Mouse (Mus musculus): Measurements from ENCODE around the gene Actg1. TPM values are rescaled to one million over a fixed set of nuclear protein-coding genes. Genes with fewer than 3 reads are reported as not detected.

Gene Actg1
- total RNA-seq, 2 experiments from 2014 or later: 236 to 249 TPM

DNA sequence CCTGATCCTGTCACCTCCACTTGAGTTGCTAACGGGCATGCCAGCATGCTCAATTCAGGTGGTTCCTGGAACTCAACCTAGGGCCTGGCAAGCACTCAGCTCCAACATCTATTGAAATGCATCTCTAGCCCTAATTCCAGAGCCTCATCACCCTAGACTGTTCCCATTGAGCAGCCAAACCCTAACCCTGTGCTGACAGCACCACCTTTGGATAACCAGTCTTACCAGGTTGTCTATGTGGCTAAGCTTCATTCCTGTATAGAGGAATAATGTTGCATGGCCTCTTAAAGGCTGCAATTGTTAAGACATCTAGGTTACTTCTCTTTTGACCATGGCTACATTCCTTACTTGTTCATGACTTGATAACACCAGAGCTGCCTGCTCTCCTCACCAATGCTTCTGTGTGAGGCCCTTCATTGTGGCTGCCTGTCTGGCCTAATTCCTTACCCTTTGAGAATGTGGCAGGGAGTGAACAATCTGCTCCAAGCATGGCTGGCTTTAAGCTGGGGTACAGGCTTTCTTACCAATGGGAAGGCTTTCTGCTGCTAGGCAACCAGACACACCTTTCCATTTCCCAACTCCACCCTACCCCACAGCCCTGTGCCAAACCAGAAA, 3.2 kb downstream of the Actg1 start:
- peak; percentile 25 for DNase-seq

DNA sequence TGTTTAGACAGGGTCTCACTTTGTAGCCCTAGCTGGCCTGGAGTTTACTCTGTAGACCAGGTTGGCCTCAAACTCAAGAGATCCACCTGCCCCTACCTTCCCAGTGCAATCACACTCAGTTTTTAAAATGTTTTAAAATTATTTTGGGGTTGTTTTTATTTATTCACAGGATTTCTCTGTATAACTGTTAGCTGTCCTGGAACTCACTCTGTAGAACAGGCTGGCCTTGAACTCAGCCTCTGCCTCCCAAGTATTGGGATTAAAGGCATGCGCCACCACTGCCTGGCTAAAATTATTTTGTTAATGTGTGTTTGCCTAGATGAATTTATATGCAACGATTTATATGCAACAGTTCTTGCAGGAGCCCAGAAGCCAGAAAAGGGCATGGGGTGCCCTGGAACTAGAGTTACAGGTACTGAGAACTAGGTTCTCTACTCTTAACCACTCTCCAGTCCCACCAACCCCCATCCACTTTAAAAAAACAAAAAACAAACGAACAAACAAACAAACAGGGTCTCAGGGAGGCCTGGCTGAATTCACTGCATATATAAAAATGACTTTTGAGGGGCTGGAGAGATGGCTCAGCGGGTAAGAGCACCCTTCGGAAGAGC, 3.9 kb downstream of the Actg1 start:
- no peak for DNase-seq

DNA sequence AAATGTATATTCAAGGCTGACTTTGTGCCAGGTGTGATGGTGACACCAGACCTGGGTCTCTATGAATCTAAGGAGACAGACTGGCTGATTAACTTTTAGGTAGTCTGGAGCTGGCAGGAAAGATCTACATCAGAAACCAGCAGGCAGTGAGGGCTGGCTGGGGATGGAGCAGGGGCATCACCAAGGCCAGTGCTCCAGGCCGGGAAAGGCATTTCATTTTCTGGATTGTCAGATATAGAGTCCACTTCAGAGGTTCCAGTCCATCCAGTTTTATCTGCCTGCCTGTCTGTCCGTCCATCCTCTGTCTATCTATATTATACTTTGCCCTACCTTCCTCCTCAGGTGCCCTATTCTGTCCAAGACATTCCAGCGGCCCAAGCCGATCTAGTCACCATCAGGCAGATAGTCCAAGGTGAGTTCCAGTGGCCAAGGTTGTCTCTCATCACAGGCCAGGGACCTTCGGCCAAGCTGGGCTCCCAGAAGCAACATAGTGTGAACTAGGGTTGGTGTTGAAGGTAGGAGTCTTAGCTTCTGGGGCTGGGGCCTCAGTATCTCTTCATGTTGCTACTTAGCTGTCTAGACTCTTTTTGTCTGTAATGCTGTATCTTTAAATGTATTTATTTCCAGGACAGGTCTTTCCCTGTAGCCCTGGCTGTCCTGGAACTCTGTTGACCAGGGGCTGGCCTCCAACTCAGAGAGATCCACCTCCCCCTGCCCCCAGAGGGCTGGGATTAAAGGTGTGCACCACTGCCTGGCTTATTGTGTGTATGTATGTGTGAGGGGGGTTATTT, 4.6 kb downstream of the Actg1 start:
- DNase-seq: no peak

DNA sequence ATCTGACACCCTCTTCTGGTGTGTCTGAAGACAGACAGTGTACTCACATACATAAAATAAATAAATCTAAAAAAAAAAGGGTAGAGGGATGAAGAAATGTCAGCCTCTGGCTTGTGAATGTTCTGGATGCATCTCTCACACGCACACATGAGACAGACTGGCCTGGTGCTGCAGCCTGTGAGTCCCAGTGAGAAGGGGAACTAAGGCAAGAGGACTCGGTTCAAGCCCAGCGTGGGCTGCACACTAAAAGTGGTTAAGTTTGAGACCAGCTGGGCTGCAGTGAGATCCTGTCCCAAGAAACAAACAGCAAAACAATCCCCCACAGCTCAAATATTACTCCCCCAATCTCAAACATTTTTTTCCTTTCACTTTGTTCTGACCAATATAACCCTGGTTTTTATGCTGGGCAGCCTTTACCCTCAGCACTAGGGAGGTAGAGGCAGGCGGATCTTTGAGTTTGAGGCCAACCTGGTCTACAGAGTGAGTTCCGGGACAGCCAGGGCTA, 5.6 kb downstream of the Actg1 start:
- no peak for DNase-seq

DNA sequence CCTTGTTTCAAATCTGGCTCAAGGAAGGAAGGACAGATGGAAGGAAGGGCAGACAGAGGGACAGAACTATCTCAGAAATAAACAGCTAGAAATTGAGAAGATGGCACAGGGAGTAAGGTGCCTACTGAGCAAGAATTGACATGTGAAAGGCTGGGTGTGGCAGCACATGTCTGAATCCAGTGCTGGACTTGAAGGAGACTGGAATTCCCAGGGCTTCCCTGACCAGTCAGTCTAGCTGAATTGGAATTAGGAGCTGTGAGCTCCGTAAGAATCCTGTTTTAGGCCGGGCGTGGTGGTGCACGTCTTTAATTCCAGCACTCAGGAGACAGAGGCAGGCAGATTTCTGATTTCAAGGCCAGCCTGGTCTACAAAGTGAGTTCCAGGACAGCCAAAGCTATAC, 6.7 kb downstream of the Actg1 start:
- DNase-seq: no peak

DNA sequence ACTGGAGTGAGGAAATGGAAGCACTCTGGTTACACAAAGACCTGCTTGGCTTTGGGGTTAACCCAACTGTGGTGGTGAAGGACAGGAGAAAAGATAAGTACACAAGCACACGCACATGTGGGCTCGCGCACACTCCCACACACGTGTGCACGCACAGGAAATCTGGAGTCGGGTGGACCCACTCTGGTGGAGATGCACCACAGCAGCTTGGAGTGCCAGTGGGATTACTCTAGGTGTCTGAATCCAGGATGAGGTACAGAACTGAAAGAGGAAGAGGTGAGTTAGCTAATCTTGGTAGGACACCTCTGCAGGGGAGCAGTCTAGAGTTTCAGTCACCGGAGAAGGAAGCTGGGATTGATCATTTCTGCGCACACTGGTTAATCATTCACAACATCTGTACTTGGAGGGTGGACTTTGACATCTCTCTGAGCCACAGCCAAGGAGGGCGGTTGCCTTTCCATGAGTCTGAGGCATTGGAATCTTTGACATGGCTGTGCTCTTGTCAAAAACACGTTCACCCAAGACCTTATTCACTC, 8.3 kb downstream of the Actg1 start:
- DNase-seq: no peak

DNA sequence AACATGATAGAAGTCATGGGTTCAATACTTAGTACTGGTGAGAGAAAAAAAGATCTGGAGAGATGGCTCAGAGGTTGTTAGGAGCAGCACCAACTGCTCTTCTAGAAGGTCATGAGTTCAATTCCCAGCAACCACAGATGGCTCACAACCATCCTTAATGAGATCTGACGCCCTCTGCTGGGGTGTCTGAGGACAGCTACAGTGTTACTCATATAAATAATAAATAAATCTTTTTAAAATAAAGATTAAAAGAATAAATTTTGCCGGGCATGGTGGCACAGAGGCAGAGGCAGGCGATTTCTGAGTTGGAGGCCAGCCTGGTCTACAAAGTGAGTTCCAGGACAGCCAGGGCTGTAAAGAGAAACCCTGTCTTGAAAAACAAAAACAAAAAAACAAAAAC, 9.6 kb downstream of the Actg1 start:
- no peak for DNase-seq

DNA sequence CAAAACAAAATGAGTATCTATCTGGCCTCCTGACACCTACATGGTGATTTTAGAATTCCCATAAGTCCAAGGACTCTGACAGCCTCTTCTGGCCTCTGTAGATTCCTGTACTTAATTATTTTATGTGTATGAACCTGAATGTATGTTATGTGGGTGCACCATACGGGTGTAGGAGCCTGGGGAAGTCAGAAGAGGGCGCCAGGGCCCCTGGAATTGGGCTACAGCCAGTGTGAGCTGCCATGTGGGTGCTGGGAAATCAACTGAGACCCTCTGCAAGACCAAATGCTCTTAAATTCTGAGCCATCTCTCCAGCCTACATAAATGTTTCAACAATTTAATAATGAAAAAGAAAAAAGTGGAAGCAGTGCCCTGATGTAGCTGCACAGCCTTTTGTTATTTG, 10.9 kb downstream of the Actg1 start:
- DNase-seq: no peak

DNA sequence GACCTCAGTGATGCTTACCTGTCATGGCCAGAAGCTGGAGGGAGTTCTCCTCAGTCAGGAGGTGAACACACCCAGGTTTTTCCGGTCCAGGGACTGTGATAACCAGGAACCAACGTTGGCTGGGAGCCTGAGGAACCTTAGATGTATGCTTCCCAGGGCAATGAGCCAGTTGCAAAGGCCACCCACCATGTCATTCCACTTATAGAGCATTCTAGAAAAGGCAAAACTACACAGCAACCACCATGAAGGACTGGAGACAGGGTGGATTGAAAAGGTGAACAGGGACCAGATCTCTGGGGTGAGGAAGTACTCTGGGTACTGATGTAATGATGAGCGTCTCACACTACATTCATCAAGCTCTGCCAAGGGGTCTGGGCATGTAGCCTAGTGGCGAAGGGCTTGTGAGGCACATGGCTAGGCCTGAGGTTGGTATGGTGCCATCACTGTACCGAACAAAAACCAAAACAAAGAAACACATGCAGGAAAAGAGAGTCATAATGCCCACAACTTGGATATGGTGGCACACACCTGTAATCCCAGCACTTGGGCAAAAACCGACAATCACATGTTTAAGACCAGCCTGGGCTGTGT, 12.8 kb downstream of the Actg1 start:
- no peak for DNase-seq

DNA sequence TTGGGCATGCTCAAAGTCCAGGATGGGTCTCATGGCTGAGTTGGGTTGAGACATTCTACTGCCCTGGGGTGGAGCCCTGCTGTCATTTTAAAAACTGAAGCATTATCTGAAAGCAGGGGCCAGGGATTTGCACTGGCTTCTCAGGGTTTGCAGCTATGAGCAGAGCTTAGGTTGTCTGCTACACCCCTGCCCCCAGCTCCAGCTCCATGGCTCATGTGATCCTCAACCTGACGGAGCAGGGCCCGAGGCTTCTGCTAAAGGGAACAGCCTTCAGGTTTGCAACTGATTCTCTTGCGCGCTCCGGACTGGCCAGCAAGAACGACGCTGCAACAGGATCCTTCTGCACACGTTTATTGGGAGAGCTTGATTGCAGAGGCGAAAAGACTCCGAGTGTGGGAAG, 28.2 kb downstream of the Actg1 start:
- no peak for DNase-seq

DNA sequence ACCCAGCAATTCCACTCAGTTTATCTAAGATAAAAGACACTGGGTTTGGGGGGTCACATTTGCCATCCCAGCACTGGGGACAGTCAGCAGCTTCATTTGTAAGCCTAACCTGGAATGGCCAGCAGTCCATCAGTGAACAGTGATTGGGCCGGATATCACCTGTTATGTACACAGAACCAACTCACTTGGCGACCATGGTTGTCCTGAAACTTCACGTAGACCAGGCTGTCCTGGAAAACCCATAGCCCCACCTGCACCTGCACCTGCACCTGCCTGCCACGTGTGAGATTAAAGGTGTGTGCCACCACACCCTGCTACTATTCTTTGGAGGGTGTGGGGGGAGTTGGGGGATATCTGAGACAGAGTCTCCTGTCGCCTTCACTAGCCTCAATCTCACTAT, 29.0 kb downstream of the Actg1 start:
- no peak for DNase-seq

DNA sequence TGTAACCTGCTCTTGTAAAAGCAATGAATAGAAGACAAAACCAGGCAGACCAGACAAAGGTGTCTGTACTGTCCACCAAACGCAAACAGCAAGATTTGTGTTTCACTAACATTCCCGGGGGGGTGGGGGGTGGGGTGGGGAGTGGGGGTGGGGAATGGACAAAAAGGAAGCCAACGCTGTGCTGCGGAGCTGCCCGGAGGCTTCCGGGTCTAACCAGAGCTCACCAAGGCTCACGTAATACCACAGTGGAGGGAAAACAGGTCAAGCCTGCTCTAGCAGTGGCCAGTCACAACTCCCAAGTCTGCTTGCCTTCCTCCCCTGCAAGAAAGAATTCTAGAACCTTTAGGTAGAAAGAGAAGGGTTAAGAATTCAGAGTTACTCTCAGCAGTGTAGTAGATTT, 30.9 kb downstream of the Actg1 start:
- no peak for DNase-seq

DNA sequence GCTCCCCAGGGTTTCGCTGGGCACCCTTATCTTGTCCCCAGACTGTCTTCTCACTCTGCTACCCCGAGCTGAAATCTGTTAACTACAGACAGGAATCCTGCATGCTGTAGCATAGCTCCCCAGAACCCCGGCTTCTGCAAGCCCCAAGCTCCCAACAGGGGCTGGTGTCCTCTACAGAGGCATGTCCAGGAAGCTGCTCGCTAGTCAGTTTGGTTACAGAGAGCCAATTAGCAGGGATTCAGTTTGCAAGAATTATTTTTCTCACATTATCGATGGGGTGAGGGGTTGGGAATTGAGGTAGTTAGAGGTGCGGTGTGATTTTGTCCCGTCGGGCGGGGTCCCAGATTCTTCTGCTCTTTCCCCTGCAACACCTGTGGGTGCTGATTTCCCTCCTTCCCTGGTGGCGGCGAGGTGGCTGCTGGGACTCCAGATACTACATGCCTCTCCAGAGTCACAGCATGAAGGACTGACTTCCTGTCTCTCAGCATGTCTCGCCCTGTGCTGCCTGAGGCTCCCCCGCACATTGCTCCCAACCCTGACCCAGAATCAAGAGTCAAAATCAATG, 31.6 kb downstream of the Actg1 start:
- DNase-seq: no peak

DNA sequence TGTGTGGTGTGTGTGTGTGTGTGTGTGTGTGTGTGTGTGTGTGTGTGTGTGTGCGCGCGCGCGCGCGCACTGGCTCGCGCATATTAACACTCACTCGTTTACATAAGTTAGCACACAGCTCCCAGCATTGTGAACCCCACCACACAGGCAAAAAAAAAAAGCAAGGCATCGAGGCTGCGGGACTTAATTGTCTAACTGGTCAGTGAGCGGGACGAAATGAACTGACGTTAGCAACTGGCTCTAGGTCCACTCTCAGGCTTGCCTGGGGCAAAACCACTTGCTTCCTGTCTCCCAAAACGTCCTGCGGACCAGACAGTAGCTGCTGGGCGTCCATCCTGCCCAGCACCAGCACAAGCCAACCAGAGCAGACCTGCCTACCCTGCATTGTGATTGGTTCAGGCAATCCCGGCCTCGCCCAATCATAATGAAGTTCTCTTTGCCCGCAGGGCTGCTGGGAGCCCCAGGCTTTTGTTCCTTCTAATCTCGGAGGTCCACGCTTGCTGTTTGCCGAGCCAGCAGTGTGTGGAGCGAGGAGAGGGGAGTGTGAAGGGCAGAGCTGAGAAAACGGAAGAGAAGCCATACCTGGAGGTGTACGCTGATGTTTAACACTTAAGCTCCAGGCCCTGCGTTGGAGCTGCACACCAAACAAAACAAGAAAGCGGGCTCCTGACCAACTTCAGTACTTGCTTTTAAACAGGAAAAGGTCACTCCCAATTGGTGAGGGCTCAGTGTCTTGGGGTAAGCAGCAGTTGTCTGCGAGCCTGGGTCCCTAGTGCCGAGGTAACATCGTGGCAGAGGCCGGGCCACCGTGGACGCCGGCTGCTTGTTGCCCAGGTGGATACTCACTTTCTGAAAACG, 32.3 kb downstream of the Actg1 start:
- peak; percentile 93 for DNase-seq

DNA sequence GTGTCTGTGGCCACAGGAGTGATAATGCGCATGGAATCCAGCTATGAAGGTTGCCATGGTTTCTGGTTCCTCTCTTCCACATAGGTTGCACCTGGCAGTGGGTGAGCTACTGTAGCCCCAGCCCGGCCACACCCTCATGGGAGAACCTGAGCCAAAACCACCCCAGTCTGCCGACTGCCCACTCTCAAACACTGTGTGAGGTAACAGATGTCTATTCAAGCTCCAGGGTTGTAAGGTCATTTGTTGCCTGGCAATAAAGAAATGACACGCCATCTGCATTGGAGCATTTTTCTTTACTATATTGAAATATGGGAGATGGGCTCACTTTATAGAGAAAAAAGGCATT, 33.0 kb downstream of the Actg1 start:
- DNase-seq: no peak

DNA sequence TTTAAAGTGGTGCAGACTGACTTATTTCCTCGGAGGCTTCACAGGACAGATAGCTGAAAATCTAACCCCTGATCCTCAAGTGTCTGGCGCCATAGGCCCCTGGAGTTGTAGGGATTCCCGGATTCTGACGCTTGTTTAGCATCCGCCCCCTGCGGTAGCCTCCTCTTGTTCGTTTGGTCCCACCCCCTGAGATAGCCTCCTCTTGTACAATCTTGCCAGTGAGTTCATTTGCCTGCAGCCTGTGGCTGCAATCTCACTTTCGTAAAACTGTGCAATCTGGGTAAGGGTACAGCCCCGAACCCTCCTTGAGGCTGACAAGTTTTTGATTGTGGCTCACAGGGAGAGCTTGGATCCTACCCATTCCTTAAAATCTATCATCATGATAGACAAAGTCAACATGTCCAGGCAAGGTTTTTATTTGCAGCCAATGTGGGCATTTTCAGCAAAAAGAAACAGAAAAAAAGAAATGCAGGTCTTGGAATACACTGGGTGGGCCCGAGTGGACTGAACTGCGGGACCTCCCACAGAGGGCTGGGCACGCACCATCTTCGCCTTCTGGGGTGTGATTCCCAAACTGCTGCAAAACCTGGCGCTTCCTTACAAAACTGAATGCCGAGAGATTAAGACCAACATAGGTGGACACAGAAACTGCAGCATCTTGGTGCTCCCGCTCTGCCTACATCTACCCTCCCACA, 33.5 kb downstream of the Actg1 start:
- no peak for DNase-seq

DNA sequence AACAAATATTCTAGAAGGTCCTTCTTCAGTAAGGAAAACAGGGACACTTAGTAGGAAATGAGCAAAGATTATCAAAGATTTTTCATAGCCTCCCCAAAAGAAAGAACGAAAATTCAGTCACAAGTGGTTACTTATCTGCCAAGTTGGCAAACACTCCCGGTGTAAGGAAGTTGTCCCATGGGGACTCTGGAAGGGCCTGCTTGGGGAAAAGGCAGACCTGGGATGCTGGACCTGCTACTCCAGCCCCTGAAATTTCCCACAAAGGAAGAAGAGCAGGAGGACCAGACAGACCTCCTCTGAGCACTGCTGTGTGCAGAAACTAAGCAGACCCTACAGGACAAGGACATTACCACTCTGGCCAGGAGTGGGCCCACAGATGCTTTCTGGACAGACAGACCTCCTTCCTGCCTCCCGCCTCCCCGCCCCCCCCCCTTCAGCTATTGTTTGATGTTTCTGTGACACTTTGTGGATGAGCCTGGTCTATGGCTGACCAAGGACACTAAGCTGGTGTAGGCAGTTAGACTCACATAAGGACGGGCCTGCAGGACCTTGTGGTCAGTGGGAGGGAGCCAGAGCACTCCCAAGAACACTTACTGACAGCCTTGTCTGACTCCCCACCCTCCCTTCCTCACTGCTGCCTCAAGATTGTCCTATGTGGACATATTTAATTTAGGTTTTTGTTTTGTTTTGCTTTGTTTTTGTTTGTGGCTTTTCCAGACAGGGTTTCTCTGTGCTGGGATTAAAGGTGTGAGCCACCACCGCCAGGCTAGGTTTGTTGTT, 34.2 kb downstream of the Actg1 start:
- no peak for DNase-seq

DNA sequence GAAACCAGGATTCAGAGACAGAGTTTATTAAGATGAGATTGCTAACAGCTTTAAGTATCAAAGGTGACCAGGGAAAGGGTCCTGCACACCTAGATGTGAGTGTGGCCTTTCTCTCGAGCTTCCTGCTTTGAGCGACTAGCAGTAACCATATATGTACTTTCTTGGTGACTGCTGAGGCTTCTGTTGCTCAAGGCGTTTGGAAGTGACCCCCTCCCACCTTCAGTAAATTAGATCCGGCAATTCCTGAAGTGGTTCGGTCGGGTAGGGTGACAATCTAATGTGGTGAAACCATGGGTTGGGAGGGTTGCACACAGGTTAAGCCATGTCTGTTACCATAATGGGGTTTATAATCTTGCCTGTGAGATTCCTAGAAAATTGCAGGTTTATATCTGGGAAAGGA, 36.3 kb downstream of the Actg1 start:
- no peak for DNase-seq

DNA sequence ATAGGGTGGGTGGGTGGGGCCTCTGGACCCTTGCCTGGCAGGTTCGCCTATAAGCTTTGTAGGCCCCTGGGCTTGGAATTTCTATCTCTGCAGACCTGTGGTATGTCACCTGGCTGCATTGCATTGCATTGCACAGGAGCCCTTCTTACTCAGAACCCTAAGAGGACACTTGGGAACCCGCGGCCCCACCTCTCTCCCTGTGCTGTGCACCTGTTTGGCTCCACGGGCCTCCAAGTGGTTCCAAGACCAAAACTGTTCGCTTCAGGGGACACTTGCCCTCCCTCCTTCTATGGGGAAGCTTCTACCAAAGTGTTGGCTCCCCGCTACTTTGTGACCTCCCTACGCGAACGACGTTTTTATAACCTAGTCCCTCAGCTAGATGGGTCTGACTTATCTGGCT, 36.8 kb downstream of the Actg1 start:
- no peak for DNase-seq

DNA sequence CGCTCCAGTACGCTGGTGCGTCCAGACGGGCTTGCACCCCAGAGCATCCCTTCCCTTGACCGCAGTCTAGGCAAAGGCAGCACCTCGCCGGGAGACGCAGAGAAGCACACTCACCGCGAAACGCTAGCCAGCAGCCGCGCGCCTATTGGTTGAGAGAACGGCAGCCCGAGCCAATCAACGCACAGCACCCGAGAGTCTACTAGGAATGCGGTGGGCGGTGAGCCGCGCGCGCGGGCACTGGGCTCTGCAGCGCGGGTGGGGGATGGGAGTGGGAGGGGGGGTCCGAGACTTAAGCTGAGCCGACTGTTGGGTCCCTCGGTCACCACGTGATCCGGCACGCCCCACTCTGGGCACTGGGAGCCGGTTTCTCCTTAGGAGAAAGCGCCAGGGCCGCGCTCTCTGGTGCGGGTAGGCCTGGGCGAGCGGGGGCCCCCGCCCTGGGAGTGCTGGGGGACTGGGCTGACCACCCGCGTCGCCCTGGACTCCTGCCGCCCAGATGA, 37.5 kb downstream of the Actg1 start:
- peak; percentile 88 for DNase-seq
